In the genomic region with DNA sequence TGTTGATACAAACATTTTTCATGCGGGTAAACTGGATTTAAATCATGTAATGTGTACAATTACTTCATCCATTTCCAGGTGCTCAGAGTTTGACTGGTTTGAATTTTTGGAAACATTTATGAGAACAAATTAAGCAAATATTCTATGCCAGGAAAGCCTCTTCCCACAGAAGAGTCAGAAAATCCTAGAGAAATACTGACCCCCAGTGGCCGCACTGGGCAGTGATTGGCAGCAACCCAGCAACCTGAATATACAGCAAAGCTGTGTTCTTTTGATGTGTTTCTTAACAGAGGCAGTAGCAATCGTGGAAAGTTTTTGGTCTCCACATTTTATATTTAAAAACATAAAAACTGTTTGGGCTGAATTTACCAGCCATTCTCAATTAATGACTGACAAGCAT, we compare ENCODE assay signal across 9 mouse cellular contexts.
A peak's percentile ranks its signal among the peaks of the same experiment; 100 is the strongest.
DNase-seq lines count a peak whose midpoint lies in the region; ATAC-seq lines count a peak whose summit lies in the region.
"Had no signal": no experiment of that assay in that cellular context is flagged by ENCODE, and none has a peak within 500 bp of the region (broad histone marks: within the 10 kb centered on the region; RNA-seq: fewer than 3 reads in every experiment).

No protein-coding gene starts in this region.

- H3K36me3 ChIP-seq in hindbrain, embryonic 11.5 days (ENCODE audit: control insufficient read depth, insufficient read depth, low read length): no peaks in the 10 kb centered on the region
- H3K36me3 ChIP-seq in hindbrain, embryonic 13.5 days: peaks cover 58% of the 10 kb centered on the region
- H3K36me3 ChIP-seq in neural tube, embryonic 15.5 days: peaks cover 34% of the 10 kb centered on the region
- H3K36me3 ChIP-seq: liver, embryonic 15.5 days had no signal

- 29% methylated on average over 3 of the region's 3 CpGs for WGBS in hindbrain, embryonic 11.5 days
- 31% methylated on average over 3 of the region's 3 CpGs for WGBS in hindbrain, embryonic 13.5 days
- 38% methylated on average over 3 of the region's 3 CpGs for WGBS in neural tube, embryonic 15.5 days

- H3K9me3 ChIP-seq in hindbrain, embryonic 11.5 days (ENCODE audit: control insufficient read depth, low read length): no peaks in the 10 kb centered on the region
- H3K9me3 ChIP-seq in hindbrain, embryonic 13.5 days: no peaks in the 10 kb centered on the region
- H3K9me3 ChIP-seq in neural tube, embryonic 15.5 days (replicated peaks): no peaks in the 10 kb centered on the region
- H3K9me3 ChIP-seq: liver, embryonic 15.5 days had no signal

- H3K27ac ChIP-seq in hindbrain, embryonic 11.5 days (ENCODE audit: low read depth, low read length): no peak overlapping the region
- no peak overlapping the region for H3K27ac ChIP-seq in hindbrain, embryonic 13.5 days
- H3K27ac ChIP-seq in neural tube, embryonic 15.5 days (replicated peaks): no peak overlapping the region
- H3K27ac ChIP-seq: liver, embryonic 15.5 days had no signal

- no peaks in the 10 kb centered on the region for H3K27me3 ChIP-seq in hindbrain, embryonic 11.5 days (ENCODE audit: control insufficient read depth, insufficient read depth, low read length)
- no peaks in the 10 kb centered on the region for H3K27me3 ChIP-seq in hindbrain, embryonic 13.5 days
- H3K27me3 ChIP-seq in neural tube, embryonic 15.5 days (replicated peaks): no peaks in the 10 kb centered on the region
- H3K27me3 ChIP-seq: liver, embryonic 15.5 days had no signal

- peak; percentile 79 for DNase-seq in hindbrain, embryonic 11.5 days (ENCODE audit: low spot score)
- DNase-seq in ZHBTc4 (ENCODE audit: low read depth, low spot score): peak; percentile 63
- DNase-seq in embryo, embryonic 10 days (ENCODE audit: low spot score): peak; percentile 52
- DNase-seq in heart, postnatal 4 days: peak; percentile 82
- DNase-seq in left cerebral cortex, postnatal 14 days (ENCODE audit: low spot score in 2 of 2): peak; percentile 70 to 82

- no peak overlapping the region for H3K4me2 ChIP-seq in hindbrain, embryonic 11.5 days (replicated peaks; ENCODE audit: low read depth, low read length)
- H3K4me2 ChIP-seq in hindbrain, embryonic 13.5 days: no peak overlapping the region
- no peak overlapping the region for H3K4me2 ChIP-seq in neural tube, embryonic 15.5 days
- H3K4me2 ChIP-seq: liver, embryonic 15.5 days had no signal

- intact Hi-C loops in left cerebral cortex, postnatal 14 days (cut with DNase I): loop anchor here (2.0 to 10.0 kb wide), 4 partner anchors 196 to 661 kb away; no protein-coding TSS in a partner anchor

- H3K4me1 ChIP-seq in hindbrain, embryonic 11.5 days (replicated peaks; ENCODE audit: control insufficient read depth, insufficient read depth, low read length): no peaks in the 10 kb centered on the region
- 0 out of 2 replicates have a peak, but pooled peaks cover 3% of the 10 kb centered on the region for H3K4me1 ChIP-seq in hindbrain, embryonic 13.5 days (replicated peaks)
- no peaks in the 10 kb centered on the region for H3K4me1 ChIP-seq in neural tube, embryonic 15.5 days
- H3K4me1 ChIP-seq: liver, embryonic 15.5 days had no signal

- H3K9ac ChIP-seq in hindbrain, embryonic 11.5 days (ENCODE audit: low read depth, low read length): no peak overlapping the region
- H3K9ac ChIP-seq in hindbrain, embryonic 13.5 days: no peak overlapping the region
- no peak overlapping the region for H3K9ac ChIP-seq in neural tube, embryonic 15.5 days (replicated peaks)
- H3K9ac ChIP-seq: liver, embryonic 15.5 days had no signal

- ATAC-seq in hindbrain, embryonic 11.5 days (ENCODE audit: low FRiP score): no peak
- ATAC-seq in hindbrain, embryonic 13.5 days (ENCODE audit: low FRiP score): no peak
- ATAC-seq in neural tube, embryonic 15.5 days (ENCODE audit: low FRiP score): peak; percentile 61; the same call in 1 of the 2 replicates
- ATAC-seq in CD4-positive, CD25-positive, alpha-beta regulatory T cell, adult 4 months: no peak

- no peak overlapping the region for H3K4me3 ChIP-seq in hindbrain, embryonic 11.5 days (ENCODE audit: low read depth, low read length)
- H3K4me3 ChIP-seq in hindbrain, embryonic 13.5 days: no peak overlapping the region
- H3K4me3 ChIP-seq in neural tube, embryonic 15.5 days (replicated peaks): no peak overlapping the region
- H3K4me3 ChIP-seq: liver, embryonic 15.5 days had no signal
